Mouse (Mus musculus) limb, embryonic 11.5 days (tissue): ENCODE results near the gene Hist1h2bp. TPM values are rescaled to one million over a fixed set of nuclear protein-coding genes. Genes with fewer than 3 reads are reported as not detected.
"Not testable (repeated sequence)": the region's sequence is repeated elsewhere in the genome, so short reads cannot be mapped to it uniquely, and the experiment has no call there.

Experiments
- ATAC-seq: fragments of 200-750 bp; cut with Nextera tagmentation; 2 replicates; pipeline ENCODE4 v1.8.0; 2017; ENCODE audit warnings: low read depth; ENCODE audit not compliant: insufficient number of reproducible peaks, low FRiP score, low TSS enrichment
- DNase-seq: peaks from one replicate; pipeline ENCODE4 v3.0.0-alpha.2; 2015; ENCODE audit warnings: low spot score
- H3K27ac ChIP-seq: fragments of 300-500 bp; sonication (generic); replicated peaks from 2 replicates; pipeline ENCODE4 v1.5.1; 2014; ENCODE audit warnings: low read depth, mild to moderate bottlenecking, low read length
- H3K27me3 ChIP-seq: fragments of 300-500 bp; sonication (generic); 2 replicates; pipeline ENCODE4 v1.6.1; 2014; ENCODE audit warnings: mild to moderate bottlenecking, low read length, mixed read lengths; ENCODE audit not compliant: control insufficient read depth, insufficient read depth
- H3K36me3 ChIP-seq: fragments of 300-500 bp; sonication (generic); 2 replicates; pipeline ENCODE4 v1.6.1; 2014; ENCODE audit warnings: mild to moderate bottlenecking, low read length, moderate library complexity, mixed read lengths; ENCODE audit not compliant: control insufficient read depth, insufficient read depth
- H3K4me1 ChIP-seq: fragments of 300-500 bp; sonication (generic); 2 replicates; pipeline ENCODE4 v1.6.1; 2014; ENCODE audit warnings: low read length, mixed read lengths; ENCODE audit not compliant: control insufficient read depth, insufficient read depth
- H3K4me2 ChIP-seq: fragments of 300-500 bp; sonication (generic); 2 replicates; pipeline ENCODE4 v1.6.1; 2014; ENCODE audit warnings: low read depth, mild to moderate bottlenecking, moderate library complexity; ENCODE audit not compliant: severe bottlenecking
- H3K4me3 ChIP-seq: fragments of 300-500 bp; sonication (generic); 2 replicates; pipeline ENCODE4 v1.5.1; 2014; ENCODE audit warnings: low read depth, low read length
- H3K9ac ChIP-seq: fragments of 300-500 bp; sonication (generic); 2 replicates; pipeline ENCODE4 v1.6.1; 2014; ENCODE audit warnings: mild to moderate bottlenecking, low read length
- H3K9me3 ChIP-seq: fragments of 300-500 bp; sonication (generic); 2 replicates; pipeline ENCODE4 v1.6.1; 2016; ENCODE audit warnings: low read length; ENCODE audit not compliant: control insufficient read depth
- WGBS: fragments of 180-500 bp; shearing (Covaris S2); extraction: QIAGEN DNeasy Blood & Tissue Kit; methylation state at CpG from one replicate; pipeline ENCODE4 v1.1.7; 2014; 5-methylcytosine and 5-hydroxymethylcytosine counted together
- microRNA-seq: library from miRNA; unstranded; fragments of <30 nt; microRNA quantifications from one replicate; pipeline ENCODE4, GENCODE M21; 2016
- polyA plus RNA-seq: library from polyadenylated mRNA; unstranded; fragments of >200 nt; fragmentation: Nextera tagmentation; extraction: Ambion mirVana; gene quantifications from 2 replicates; pipeline ENCODE4 v1.2.1, GENCODE M21; 2014

Hist1h2bp gene
- polyA plus RNA-seq, 1 experiment from 2014 or later = 1.7 TPM

GRCm38 (mm10) chr13:21820082-21820890 lies 33.0 kb downstream of the Hist1h2bp start:
- ATAC-seq, H3K36me3 ChIP-seq, H3K9me3 ChIP-seq, DNase-seq, H3K4me3 ChIP-seq, H3K4me2 ChIP-seq, H3K27me3 ChIP-seq, H3K27ac ChIP-seq, H3K4me1 ChIP-seq, H3K9ac ChIP-seq: not testable (repeated sequence)
- WGBS = 76% methylated on average over 6 of the region's 16 CpGs

- no peaks in the 10 kb centered on the region for H3K4me1 ChIP-seq
- 77% methylated on average over 3 of the region's 3 CpGs for WGBS
- H3K9me3 ChIP-seq = no peaks in the 10 kb centered on the region
- no peak overlapping the region for H3K27ac ChIP-seq
- DNase-seq (no peak), ATAC-seq (no peak)
- no peak overlapping the region for H3K4me2 ChIP-seq
- no peaks in the 10 kb centered on the region for H3K36me3 ChIP-seq
- no peak overlapping the region for H3K4me3 ChIP-seq
- H3K27me3 ChIP-seq = no peaks in the 10 kb centered on the region
- H3K9ac ChIP-seq = no peak overlapping the region
These were observed 41.2 kb downstream of the Hist1h2bp start for GRCm38 (mm10) chr13:21828511-21828910.

GRCm38 (mm10) chr13:21830344-21830743 lies 43.1 kb downstream of the Hist1h2bp start:
- no peaks in the 10 kb centered on the region for H3K27me3 ChIP-seq
- peak; percentile 24 for DNase-seq
- WGBS = 91% methylated on average over 10 of the region's 10 CpGs
- no peak overlapping the region for H3K4me2 ChIP-seq
- no peaks in the 10 kb centered on the region for H3K4me1 ChIP-seq
- H3K27ac ChIP-seq = no peak overlapping the region
- no peaks in the 10 kb centered on the region for H3K36me3 ChIP-seq
- no peak overlapping the region for H3K9ac ChIP-seq
- H3K4me3 ChIP-seq = no peak overlapping the region
- no peak for ATAC-seq
- H3K9me3 ChIP-seq = no peaks in the 10 kb centered on the region

- not testable (repeated sequence) for H3K9ac ChIP-seq, H3K36me3 ChIP-seq, DNase-seq, H3K4me2 ChIP-seq, H3K9me3 ChIP-seq, H3K27me3 ChIP-seq, H3K4me3 ChIP-seq, H3K27ac ChIP-seq, H3K4me1 ChIP-seq
- ATAC-seq = peak; percentile 86
- under 1% methylated on average over 18 of the region's 58 CpGs for WGBS
These were observed 44.4 kb downstream of the Hist1h2bp start, which contains the start of gene Hist1h4n for GRCm38 (mm10) chr13:21831418-21832394. Gene Hist1h4n, minus strand, starts transcription at chr13:21832196.

DNA sequence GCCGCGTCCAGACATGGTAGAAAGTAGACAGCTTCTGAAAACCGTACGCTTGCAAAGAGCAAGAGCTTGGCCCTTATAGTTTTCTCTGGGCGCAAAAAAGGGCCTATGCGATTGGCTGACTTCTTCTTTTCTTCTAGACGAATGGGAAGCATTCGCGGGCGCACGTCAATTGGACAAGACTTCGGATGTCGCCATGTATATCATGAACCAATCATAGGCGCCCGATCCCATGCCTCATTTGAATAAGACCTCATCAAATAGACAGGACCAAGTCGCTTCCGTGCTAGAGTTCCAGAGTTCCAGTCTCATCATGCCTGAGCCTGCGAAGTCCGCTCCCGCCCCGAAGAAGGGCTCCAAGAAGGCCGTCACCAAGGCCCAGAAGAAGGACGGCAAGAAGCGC lies 46.2 kb downstream of the Hist1h2bp start, which contains the start of the genes Hist1h2ap and Hist1h2br:
TSS of gene Hist1h2ap (minus strand) at position 47 of the 400 bp plus-strand sequence.
TSS of gene Hist1h2br (plus strand) at position 283 of the 400 bp plus-strand sequence.
- DNase-seq, H3K4me1 ChIP-seq, H3K36me3 ChIP-seq, H3K27me3 ChIP-seq, H3K9ac ChIP-seq, H3K9me3 ChIP-seq, H3K4me3 ChIP-seq, H3K4me2 ChIP-seq, H3K27ac ChIP-seq: not testable (repeated sequence)
- peak; percentile 95 for ATAC-seq
- no CpG with 5 or more reads among the region's 24 CpGs for WGBS

Small RNA genes within 50 kb of the gene (microRNA-seq; reads per million reads assigned to microRNA genes)
- gene Gm19658 (not detected), gene Gm44346 (not detected), gene Gm44454 (not detected), gene Gm44466 (not detected)

Other genes with a start within 250 kb of the Hist1h2bp start
- 0.09 and 0.21 TPM in 2 replicates for gene Olfr1366, start 244.7 kb upstream of the Hist1h2bp start, polyA plus RNA-seq
- 0.05 TPM in 1 of 2 replicates, not detected in the other for gene Olfr1535, start 227.6 kb upstream of the Hist1h2bp start, polyA plus RNA-seq
- not detected in 2 replicates for gene Olfr1364, start 205.7 kb upstream of the Hist1h2bp start, polyA plus RNA-seq
- gene Olfr1362, start 173.4 kb upstream of the Hist1h2bp start, polyA plus RNA-seq = not detected in 2 replicates
- not detected in 2 replicates for gene Olfr11, start 144.9 kb upstream of the Hist1h2bp start, polyA plus RNA-seq
- not detected in 2 replicates for gene Olfr1361, start 124.1 kb upstream of the Hist1h2bp start, polyA plus RNA-seq
- not detected in 2 replicates for gene Olfr1360, start 110.1 kb upstream of the Hist1h2bp start, polyA plus RNA-seq
- not detected in 2 replicates for gene Olfr1359, start 89.3 kb upstream of the Hist1h2bp start, polyA plus RNA-seq
- 2.2 and 2.9 TPM in 2 replicates for gene Hist1h2bl, start 71.3 kb upstream of the Hist1h2bp start, polyA plus RNA-seq
- 16.9 and 20.4 TPM in 2 replicates for gene Hist1h2ai, start 71.0 kb upstream of the Hist1h2bp start, polyA plus RNA-seq
- gene Hist1h3h, start 69.8 kb upstream of the Hist1h2bp start, polyA plus RNA-seq = 13.2 and 15.5 TPM in 2 replicates
- 7.6 and 9.2 TPM in 2 replicates for gene Hist1h2bm, start 65.4 kb upstream of the Hist1h2bp start, polyA plus RNA-seq
- 1.1 and 1.7 TPM in 2 replicates for gene Hist1h4j, start 52.4 kb upstream of the Hist1h2bp start, polyA plus RNA-seq
- gene Hist1h4k, start 37.0 kb upstream of the Hist1h2bp start, polyA plus RNA-seq = 3.4 and 7.1 TPM in 2 replicates
- gene Hist1h2ak, start 33.6 kb upstream of the Hist1h2bp start, polyA plus RNA-seq = 6.1 and 9.4 TPM in 2 replicates
- gene Hist1h2bn, start 33.3 kb upstream of the Hist1h2bp start, polyA plus RNA-seq = 1.8 and 2.6 TPM in 2 replicates
- gene Hist1h1b, start 6.8 kb upstream of the Hist1h2bp start, polyA plus RNA-seq = 20.0 and 21.2 TPM in 2 replicates
- gene Hist1h3i, start 4.1 kb upstream of the Hist1h2bp start, polyA plus RNA-seq = 294 and 298 TPM in 2 replicates
- 7.5 and 10.7 TPM in 2 replicates for gene Hist1h2an, start 243 bp upstream of the Hist1h2bp start, polyA plus RNA-seq
- gene Hist1h2bq, start 22.7 kb downstream of the Hist1h2bp start, polyA plus RNA-seq = 21.3 and 25.2 TPM in 2 replicates
- gene Hist1h2ao, start 23.0 kb downstream of the Hist1h2bp start, polyA plus RNA-seq = 2.5 and 3.6 TPM in 2 replicates
- not detected in 2 replicates for gene Hist1h4m, start 24.3 kb downstream of the Hist1h2bp start, polyA plus RNA-seq
- 11.8 and 15.0 TPM in 2 replicates for gene Hist1h4n, start 44.7 kb downstream of the Hist1h2bp start, polyA plus RNA-seq
- gene Hist1h2ap, start 46.0 kb downstream of the Hist1h2bp start, polyA plus RNA-seq = 6,460 and 6,662 TPM in 2 replicates
- 21.5 and 24.2 TPM in 2 replicates for gene Hist1h2br, start 46.3 kb downstream of the Hist1h2bp start, polyA plus RNA-seq
- 26.9 and 28.8 TPM in 2 replicates for gene Zfp184, start 157.6 kb downstream of the Hist1h2bp start, polyA plus RNA-seq
- gene Pom121l2, start 193.7 kb downstream of the Hist1h2bp start, polyA plus RNA-seq = 0.31 and 0.38 TPM in 2 replicates
- 0.20 and 0.21 TPM in 2 replicates for gene Prss16, start 222.3 kb downstream of the Hist1h2bp start, polyA plus RNA-seq
- 5.5 and 22.0 TPM in 2 replicates for gene Hist1h2ah, start 248.1 kb downstream of the Hist1h2bp start, polyA plus RNA-seq
- gene Hist1h2bk, start 248.4 kb downstream of the Hist1h2bp start, polyA plus RNA-seq = 13.8 and 14.0 TPM in 2 replicates